Mouse (Mus musculus) lung, postnatal 0 days (tissue): ENCODE data around the gene Btbd18.

ENCODE experiments used
- CTCF ChIP-seq: IDR thresholded peaks from 2 replicates; pipeline ENCODE4 v1.5.1; 2016; ENCODE audit warnings: antibody characterized with exemption, mild to moderate bottlenecking
- EP300 ChIP-seq: IDR thresholded peaks from 2 replicates; pipeline ENCODE4 v1.6.1; 2016; ENCODE audit warnings: antibody characterized with exemption, mild to moderate bottlenecking, control low read depth

GRCm38 (mm10) chr2:84716423-84717355 is 57.8 kb downstream of the Btbd18 start:
- no peak for TF ChIP-seq CTCF
- no peak for TF ChIP-seq EP300
